Comparison of ENCODE assay signal across 21 mouse cellular contexts in the genomic region with DNA sequence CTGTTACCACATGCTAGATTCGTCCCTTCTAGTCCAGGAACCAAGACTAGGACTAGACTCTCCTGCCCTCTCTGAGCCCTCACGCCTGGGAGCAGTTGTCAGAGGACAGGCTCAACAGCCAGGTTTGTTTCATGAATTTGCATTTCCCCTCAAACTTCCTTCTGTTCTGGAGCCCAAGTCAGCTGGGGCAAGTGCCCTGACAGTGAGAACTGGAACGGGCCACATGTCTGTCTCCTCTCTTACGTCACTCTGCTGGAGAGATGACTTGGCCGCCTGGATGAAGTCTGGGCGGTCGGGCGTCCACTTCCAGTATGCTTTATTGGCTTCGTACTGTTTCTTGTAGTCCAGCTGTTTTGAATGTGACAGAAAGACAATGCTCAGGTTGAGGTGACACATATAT.
DNase-seq lines count a peak whose midpoint lies in the region; ATAC-seq lines count a peak whose summit lies in the region.
"Had no signal": no experiment of that assay in that cellular context is flagged by ENCODE, and none has a peak within 500 bp of the region (broad histone marks: within the 10 kb centered on the region; RNA-seq: fewer than 3 reads in every experiment).

No protein-coding gene starts in this region.

- 0 out of 2 replicates have a peak, but pooled peaks cover 3% of the 10 kb centered on the region for H3K4me1 ChIP-seq in heart, embryonic 12.5 days (replicated peaks)
- H3K4me1 ChIP-seq in lung, embryonic 16.5 days (replicated peaks; ENCODE audit: control insufficient read depth, insufficient read depth, low read length) = peaks cover 5% of the 10 kb centered on the region; the same call in 1 of the 2 replicates
- H3K4me1 ChIP-seq: hindbrain, embryonic 10.5 days; intestine, embryonic 15.5 days; midbrain, embryonic 10.5 days; neural tube, embryonic 13.5 days had no signal

- peak; percentile 59 for DNase-seq in cerebellum, adult 9-10 months
- DNase-seq in cerebellum, postnatal 36 days = no peak
- peak; percentile 86 for DNase-seq in heart, adult 11 months
- no peak for DNase-seq in lung, postnatal 36 days
- peak; percentile 25 for DNase-seq in splenic B cell, adult 2 months (ENCODE audit: low read depth, low spot score)
- DNase-seq: adrenal gland, postnatal 25 days; kidney, adult 8-10 months; kidney, postnatal 14 days; layer of hippocampus, postnatal 36 days; retina, postnatal 1 day; right cerebral cortex, postnatal 25 days had no signal

- 88% methylated on average over 9 of the region's 9 CpGs for WGBS in heart, embryonic 12.5 days
- WGBS in lung, embryonic 16.5 days = 66% methylated on average over 9 of the region's 9 CpGs

- no peaks in the 10 kb centered on the region for H3K36me3 ChIP-seq in heart, embryonic 12.5 days
- no peaks in the 10 kb centered on the region for H3K36me3 ChIP-seq in lung, embryonic 16.5 days (ENCODE audit: control insufficient read depth, insufficient read depth, low read length)
- no peaks in the 10 kb centered on the region for H3K36me3 ChIP-seq in splenic B cell, adult 2 months (ENCODE audit: control insufficient read depth, insufficient read depth, low read length, poor library complexity, severe bottlenecking)
- H3K36me3 ChIP-seq: embryonic facial prominence, embryonic 13.5 days; hindbrain, embryonic 10.5 days; intestine, embryonic 15.5 days; midbrain, embryonic 10.5 days; neural tube, embryonic 13.5 days had no signal

- H3K4me2 ChIP-seq in heart, embryonic 12.5 days = no peak overlapping the region
- no peak overlapping the region for H3K4me2 ChIP-seq in lung, embryonic 16.5 days (ENCODE audit: low read depth, low read length)
- H3K4me2 ChIP-seq: embryonic facial prominence, embryonic 13.5 days; intestine, embryonic 15.5 days; neural tube, embryonic 13.5 days had no signal

- H3K9ac ChIP-seq in heart, embryonic 12.5 days = no peak overlapping the region
- H3K9ac ChIP-seq in lung, embryonic 16.5 days (ENCODE audit: low read length) = no peak overlapping the region
- H3K9ac ChIP-seq: embryonic facial prominence, embryonic 13.5 days; intestine, embryonic 15.5 days; neural tube, embryonic 13.5 days had no signal

- H3K4me3 ChIP-seq in heart, embryonic 12.5 days = no peak overlapping the region
- H3K4me3 ChIP-seq in lung, embryonic 16.5 days (ENCODE audit: low read length) = no peak overlapping the region
- H3K4me3 ChIP-seq: embryonic facial prominence, embryonic 13.5 days; hindbrain, embryonic 10.5 days; intestine, embryonic 15.5 days; midbrain, embryonic 10.5 days; myocyte; neural tube, embryonic 13.5 days had no signal

- H3K27me3 ChIP-seq in heart, embryonic 12.5 days (replicated peaks) = no peaks in the 10 kb centered on the region
- no peaks in the 10 kb centered on the region for H3K27me3 ChIP-seq in lung, embryonic 16.5 days (ENCODE audit: control insufficient read depth, insufficient read depth, low read depth, low read length)
- no peaks in the 10 kb centered on the region for H3K27me3 ChIP-seq in splenic B cell, adult 2 months (ENCODE audit: control insufficient read depth, insufficient read depth, low read length, poor library complexity, severe bottlenecking)
- H3K27me3 ChIP-seq: embryonic facial prominence, embryonic 13.5 days; intestine, embryonic 15.5 days; neural tube, embryonic 13.5 days had no signal

- no peak overlapping the region for H3K27ac ChIP-seq in heart, embryonic 12.5 days (ENCODE audit: poor library complexity, severe bottlenecking)
- no peak overlapping the region for H3K27ac ChIP-seq in lung, embryonic 16.5 days (ENCODE audit: low read length)
- H3K27ac ChIP-seq: embryonic facial prominence, embryonic 13.5 days; hindbrain, embryonic 10.5 days; intestine, embryonic 15.5 days; midbrain, embryonic 10.5 days; neural tube, embryonic 13.5 days had no signal

- ATAC-seq in heart, embryonic 12.5 days (ENCODE audit: insufficient number of reproducible peaks, low FRiP score) = no peak
- peak; percentile 76 for ATAC-seq in lung, embryonic 16.5 days (ENCODE audit: low read depth)
- ATAC-seq: hindbrain, embryonic 16.5 days; intestine, embryonic 15.5 days; midbrain, embryonic 16.5 days had no signal

- no peaks in the 10 kb centered on the region for H3K9me3 ChIP-seq in heart, embryonic 12.5 days (replicated peaks)
- H3K9me3 ChIP-seq in lung, embryonic 16.5 days (ENCODE audit: control insufficient read depth, low read length) = no peaks in the 10 kb centered on the region
- H3K9me3 ChIP-seq: embryonic facial prominence, embryonic 13.5 days; hindbrain, embryonic 10.5 days; intestine, embryonic 15.5 days; midbrain, embryonic 10.5 days; neural tube, embryonic 13.5 days had no signal

Comparison
In these comparisons a context has a peak if more than half of its experiments do, and no peak if none do; other contexts are left out.
1. DNase-seq: peak in cerebellum, adult 9-10 months (single experiment), heart, adult 11 months (single experiment) and splenic B cell, adult 2 months (single experiment); none in cerebellum, postnatal 36 days (0 of 2) and lung, postnatal 36 days (single experiment).